Mouse (Mus musculus) right cerebral cortex, postnatal 14 days (tissue): Measurements from ENCODE around the gene Ndufs4.

Source experiments
- DNase-seq: peaks from one replicate; pipeline ENCODE4 v3.0.0; 2022

The Ndufs4 gene

DNA sequence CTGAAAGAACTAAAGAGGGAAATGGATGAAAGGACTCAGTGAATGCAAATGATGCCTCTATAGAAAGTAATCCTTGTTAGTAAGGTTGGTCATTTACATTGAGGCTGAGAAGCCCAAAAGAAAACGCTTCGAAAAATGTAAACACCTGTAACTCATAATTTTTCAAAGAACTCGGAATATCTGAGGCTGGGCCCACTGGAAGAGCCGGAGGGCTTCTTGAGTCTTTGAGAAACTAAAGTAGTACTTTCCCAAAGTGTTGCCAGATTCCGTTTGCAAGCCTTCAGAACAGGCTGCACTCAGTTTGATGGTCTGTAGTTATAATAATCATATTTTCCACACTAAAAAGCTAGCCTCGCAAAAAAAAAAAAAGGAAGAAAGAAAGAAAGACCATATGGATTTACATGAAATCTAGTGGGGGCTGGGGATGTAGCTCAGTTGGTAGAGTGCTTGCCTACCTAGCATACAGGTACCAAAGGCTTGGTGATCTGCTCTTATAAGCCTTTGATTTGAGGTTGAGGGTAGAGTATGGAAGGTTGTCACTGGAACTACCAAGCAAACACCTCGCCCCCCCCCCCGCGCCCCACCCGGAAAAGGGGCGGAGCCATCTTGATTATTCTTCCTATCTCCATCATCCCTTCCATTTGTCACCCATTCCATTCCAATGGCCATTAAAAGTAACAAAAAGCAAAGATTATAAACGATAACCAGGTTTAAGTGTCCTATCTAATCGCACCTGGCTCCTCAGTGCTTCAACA lies at the start of gene Ndufs4:
TSS of gene Ndufs4 (minus strand) at position 48 of the 755 bp plus-strand sequence.
- no peak for DNase-seq

DNA sequence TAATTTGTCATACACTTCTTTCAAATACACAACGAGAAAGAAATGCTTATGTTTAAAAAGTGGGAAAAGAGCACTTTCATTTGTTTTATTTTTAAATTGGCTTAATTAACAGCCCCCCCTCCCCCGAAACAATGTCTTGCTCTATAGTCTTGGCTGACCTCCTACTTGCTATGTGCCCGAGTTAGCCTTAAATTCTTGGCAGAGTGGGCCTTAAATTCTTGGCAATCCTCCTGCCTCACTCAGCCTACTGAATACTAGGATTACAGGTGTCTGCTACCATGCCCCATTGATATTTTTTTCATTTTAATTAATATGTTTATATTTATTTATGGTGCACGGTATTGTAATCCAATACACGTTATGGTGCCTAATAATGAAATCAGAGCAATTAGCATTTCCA lies 44.4 kb upstream of the Ndufs4 start:
- no peak for DNase-seq

DNA sequence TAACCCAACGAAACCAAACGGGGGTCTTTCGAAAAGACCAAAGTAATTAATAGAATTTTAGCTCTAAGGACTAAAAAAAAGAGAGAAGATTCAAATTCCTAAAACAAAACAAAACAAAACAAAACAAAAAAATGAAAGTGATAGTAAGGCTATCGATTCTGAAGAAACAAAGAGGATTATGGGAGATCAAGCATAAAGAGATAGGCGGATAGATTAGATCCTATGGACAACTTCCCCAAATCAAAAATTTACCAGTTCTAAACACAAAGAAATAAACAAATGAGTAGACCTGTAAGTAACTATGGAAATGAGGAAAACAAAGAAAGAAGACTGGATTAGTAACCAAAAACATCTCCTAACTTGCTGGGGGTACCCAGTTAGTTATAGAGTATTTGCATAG lies 37.2 kb upstream of the Ndufs4 start:
- no peak for DNase-seq

DNA sequence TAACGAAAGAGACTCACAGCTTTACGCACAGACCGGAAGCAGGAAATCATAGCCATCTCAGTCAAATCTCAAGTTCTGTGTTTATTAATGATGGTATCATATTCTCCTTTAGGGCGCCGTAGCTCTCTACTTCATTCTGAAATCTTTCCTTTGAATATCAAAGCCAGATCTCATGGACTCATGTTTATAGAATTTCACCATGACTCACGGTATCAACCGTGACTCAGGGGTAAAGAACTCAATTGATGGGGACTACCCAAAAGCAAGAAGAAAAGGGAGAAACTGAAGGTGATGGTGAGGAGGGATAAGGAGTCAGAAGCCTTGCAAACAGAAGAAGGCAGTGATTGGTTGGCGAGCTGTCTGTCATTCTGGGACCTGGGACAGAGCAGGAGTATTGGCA lies 32.2 kb upstream of the Ndufs4 start:
- no peak for DNase-seq

DNA sequence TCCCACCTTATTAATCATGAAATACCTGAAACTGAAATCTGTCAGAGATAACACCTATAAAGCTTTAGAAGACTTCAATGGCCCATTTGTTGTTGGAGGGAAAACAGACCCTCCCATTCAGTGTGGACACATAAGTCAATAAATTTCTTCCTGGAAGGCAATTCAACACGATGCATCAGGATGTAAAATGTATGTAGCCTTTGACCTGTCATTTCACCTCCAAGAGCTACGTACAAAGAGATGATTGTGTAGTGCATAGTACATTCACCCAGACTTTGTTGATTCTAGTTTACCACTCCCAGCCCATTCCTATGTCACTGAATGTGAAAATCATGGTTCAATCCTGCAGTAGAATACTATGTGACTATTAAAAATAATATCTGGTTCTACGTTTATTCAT lies 31.3 kb upstream of the Ndufs4 start:
- no peak for DNase-seq

DNA sequence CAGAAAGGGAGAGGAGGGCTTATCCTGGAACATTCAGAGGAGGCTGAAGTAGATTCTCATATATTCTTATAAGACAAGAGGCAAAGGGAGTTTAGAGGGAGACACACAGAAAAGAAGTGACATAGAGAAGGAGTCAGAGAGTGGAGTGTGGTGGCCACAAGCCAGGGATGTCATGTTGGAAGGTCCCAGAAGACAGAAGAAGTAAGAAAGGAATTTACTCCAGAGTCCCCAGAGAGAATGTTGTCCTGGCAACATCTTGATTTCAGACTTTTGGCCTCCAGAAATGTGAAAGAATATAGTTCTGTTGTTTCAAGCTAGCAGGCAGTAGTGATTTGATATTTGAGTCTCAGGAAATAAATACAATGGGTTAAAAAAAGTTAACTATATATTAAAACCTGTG lies 24.3 kb upstream of the Ndufs4 start:
- no peak for DNase-seq

DNA sequence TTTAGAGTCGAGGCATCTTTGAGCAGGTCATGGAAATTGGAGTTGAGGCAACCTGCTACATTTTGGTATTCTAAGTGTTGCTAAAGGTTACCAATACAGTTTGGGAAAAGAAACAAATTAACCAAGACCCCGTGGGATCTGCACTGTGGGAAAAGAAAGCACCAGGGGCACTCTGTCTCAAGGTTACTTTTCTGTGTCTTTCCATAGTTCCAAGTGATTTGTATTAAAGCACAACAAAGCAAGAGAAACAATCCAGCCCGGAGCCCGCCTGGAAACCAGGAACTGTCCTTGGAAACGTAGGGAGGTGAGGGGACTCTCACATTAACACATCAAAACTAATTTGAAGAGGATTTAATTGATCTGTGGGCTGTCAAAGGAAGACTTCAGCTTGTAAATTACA lies 18.8 kb upstream of the Ndufs4 start:
- DNase-seq = no peak

DNA sequence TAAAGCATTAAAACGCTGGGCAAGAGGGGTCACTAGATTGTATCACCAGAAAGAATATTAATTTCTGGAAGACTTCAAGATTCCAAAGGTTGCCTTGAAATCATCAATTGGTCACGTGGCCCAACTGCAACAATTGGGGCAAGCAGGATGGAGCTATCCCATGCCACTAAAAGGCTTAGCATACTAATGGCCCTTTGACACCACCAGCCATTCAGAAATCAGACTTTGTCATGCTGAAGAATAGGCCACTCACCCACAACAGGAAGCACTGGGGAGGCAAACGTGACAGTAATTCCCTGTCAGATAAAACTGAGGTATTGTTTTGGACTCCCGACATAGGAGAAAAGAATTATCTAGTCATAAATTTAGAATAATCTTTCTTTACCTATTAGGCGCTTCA lies 18.4 kb upstream of the Ndufs4 start:
- no peak for DNase-seq

DNA sequence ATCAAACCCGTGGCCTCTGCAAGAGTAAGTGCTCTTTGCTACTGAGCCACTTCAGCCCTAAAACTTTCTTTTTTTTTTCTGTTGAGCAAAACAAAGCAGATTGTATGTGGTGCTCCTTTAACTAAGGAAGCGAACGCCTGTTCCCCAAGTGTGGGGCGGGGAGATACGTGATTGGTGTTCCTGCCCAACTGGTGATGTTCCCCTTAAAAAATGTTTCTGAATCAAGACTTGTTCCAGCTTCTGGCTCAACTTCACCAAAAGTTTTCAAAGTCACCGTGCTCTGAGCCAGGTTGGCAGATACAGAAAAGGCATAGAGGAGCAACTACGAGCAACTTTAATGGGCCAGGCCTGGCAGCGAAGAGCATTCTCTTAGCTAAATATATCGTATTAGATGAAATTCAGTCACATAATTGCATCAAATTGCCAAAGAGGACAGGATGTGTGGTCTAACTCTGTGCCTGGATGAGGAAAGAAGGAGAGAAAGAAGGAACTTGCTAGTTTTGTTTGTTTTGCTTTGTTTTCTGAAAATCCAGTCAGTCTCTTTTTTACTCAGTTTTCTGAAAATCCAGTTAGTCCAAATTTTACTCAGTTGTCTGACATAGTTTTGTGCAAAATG lies 17.1 kb upstream of the Ndufs4 start:
- no peak for DNase-seq

DNA sequence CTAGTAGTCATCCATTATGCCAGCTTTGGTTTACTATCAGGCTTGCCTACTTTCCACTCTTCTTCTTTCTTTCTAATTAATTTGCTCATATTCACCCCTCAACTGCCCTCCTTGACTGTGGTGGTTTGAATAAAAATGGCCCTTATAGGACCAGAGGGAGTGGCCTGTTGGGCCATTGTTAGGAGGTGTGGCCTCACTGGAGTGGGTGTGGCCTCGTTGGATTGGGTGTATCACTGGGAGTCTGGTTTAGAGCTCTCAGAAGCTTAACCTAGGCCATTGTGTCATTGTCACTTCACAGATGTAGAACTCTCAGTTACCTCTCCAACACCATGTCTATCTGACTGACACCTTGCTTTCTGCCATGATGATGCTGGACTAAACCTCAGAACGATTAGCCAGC lies 10.8 kb upstream of the Ndufs4 start:
- DNase-seq = no peak

DNA sequence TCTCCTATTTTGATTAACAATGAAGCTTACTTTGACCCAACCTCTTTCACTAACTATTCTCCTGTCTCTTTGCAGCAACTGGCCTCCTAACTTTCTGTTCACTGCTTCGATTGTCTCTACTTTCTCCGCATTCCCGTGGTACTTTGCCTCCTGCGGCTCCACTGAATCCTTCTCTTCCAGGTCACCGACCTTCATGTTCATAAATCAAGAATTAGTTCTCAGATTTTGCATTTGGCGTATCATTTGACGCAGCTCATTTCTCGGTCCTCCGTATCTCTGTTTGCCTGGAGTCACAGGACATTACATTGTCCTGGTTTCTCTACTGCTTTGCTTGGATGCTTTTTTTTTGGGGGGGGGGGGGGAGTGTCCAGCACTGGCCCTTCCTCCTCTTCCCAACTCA lies 9.2 kb upstream of the Ndufs4 start:
- DNase-seq = no peak

DNA sequence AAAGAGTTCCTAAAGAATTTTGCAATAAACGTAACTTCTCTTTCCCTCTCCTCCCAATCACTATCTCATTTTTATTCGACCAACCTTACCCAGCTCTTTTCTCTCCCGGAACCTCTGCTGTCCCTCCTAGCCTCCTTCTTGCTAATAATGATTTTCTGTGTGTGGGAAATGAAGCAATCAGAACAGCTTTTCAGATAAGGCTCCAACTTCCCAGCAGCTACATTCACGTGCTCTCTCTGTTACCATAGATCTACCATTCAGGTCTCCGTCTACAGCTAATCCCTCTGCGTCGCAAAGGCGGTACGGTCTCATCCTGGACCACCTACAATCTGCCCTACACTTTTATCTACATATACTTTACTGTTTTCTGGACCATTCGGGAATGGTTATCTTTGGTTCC lies 8.8 kb upstream of the Ndufs4 start:
- DNase-seq = no peak

DNA sequence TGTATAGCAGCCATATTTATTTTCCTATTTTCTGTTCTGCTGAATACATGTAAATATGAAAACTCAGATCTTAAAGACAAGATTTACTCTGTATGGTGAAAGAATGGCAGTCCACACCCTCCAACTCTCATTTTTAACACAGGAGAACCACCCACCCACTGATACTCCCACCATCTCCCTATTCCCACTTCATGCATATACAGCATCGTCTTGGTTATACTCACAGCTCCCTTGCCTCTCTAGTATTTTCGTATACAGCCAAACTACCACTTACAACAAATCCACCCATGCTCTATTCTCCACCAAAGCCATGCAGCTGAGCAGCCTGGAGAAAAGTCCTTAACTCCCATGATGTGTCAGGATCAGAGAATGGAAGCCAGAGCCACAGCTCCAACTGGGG lies 6.7 kb upstream of the Ndufs4 start:
- DNase-seq = no peak

DNA sequence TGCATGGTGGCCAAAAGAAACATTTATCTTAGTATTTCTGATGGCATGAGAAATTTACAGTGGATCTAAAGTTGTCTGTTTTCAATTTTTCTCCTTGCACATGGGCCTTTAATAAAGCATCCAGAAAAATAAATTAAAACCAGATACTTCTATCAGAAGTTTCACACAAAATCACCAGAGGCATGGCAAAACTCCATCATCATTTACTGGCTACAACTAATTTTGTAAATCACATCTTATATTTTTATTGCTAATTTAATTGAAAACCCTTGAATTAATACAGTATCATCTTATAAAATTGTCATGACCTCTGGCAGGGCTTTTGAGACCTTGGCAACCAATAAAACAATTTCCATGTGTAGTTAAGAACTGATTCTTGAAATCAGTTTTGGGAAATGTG lies 4.4 kb upstream of the Ndufs4 start:
- no peak for DNase-seq

DNA sequence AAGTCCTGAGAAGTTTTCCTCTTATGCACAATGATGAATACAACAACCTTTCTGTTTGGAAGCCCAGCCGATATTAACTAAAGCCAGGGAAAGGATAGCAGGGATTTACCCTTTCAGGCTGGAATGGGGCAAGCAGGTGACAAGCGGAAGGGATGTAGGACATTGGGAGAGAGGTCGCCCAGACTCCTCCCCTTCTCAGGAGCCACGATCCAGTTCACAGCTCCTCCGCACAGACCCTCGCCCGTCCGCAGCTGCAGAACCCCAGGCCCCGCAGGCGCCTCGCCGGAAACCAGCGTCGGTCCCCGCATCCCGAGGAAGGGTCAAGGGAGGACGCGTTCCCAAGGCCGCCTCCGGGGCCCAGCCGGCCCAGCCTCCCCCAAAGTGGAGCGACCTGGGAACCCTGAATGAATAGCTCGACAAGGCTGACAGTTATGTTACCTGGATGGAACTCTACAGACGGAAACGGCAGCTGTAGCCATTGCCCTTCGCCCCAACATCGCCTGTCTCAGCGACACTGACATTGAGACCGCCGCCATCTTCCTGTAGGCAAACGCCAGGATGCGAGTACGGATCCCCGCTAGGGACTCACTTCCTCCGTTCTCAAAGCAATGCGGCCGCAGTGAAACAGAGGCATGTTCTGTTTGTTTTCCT lies 412 bp downstream of the Ndufs4 start:
- peak; percentile 98 for DNase-seq

DNA sequence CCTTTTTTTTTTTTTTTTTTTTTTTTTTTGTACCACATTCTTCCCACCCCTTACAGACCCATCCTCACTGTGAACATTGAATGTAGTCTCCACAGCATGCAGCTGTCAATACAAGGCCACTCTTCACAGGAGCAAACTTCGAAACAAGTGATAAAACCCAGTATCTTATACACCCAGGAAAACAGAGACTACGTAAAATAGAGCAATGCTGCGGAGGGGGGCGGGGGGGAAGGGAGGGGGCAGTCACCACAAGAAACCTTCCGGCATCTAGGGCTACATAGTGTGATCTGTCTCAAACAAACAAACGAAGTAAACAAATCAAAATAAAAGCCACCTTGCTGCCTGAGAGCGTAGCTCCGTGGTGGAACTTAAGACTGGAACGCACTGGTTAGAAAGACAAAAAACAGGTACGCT lies 977 bp downstream of the Ndufs4 start:
- DNase-seq = no peak

DNA sequence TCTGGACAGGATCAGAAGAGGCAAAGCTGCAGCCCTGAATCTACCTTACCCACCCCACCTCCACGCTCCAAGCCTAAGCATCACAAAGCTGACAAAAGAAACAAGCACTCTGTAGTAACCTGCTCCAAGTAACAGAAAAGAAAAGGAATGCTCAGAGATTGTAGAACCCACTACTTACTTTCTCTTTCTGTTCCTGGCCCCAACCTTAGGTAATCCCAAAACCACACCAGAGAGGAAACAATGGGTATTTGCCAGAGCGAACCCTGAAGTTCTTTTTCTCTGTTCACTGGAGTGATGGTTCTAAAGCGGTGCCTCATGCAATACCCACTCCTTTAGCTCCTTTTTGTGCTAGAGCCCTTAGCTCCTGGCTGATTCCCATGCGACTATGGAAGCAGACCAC lies 11.5 kb downstream of the Ndufs4 start:
- no peak for DNase-seq

DNA sequence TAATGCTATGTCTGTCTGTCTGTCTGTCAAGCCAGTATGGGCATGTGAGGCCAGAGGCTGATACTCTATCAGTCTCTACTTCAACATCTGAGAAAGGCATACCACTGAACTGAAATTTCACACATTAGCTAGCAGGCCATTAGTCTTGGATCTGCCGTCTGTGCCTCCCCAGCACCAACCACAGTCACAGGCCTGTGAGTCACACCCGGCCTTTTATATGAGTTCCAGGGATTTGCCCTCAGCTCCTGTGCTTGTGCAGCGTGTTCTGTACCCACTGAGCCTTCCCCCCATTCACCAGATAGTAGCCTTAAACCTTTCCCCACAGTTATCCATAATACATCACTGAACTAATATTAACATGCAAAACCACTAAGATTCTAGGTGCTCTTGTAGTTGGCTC lies 26.0 kb downstream of the Ndufs4 start:
- DNase-seq = no peak

DNA sequence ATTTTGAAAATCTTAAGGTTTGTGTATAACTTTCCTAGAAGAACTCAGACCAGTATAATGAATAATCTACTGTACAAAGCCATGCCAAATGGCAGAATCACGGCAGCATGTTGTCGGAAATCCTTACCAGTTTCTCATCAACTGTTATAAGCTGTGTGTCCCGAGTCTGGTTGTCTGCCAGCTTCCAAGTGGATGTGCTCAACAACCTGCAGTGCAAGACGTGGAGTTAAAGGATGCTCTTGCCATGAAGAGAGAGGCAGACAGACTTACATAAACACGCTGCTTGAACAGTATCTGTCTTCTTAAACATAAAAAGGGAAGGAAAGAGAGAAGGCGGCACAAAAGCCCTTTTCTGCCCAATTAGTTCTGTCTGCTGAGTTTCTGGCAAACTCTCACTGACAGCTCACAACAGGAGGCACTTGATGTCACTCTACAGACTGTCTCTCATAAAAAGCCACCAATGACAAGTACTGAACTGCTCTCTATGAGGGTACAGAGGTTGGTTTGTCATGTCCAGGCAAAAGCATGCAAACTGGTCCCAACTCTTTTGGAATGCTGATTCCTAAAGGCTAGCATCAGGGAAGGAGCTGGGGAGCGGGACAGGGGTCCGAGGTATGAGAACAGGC lies 36.6 kb downstream of the Ndufs4 start:
- no peak for DNase-seq

DNA sequence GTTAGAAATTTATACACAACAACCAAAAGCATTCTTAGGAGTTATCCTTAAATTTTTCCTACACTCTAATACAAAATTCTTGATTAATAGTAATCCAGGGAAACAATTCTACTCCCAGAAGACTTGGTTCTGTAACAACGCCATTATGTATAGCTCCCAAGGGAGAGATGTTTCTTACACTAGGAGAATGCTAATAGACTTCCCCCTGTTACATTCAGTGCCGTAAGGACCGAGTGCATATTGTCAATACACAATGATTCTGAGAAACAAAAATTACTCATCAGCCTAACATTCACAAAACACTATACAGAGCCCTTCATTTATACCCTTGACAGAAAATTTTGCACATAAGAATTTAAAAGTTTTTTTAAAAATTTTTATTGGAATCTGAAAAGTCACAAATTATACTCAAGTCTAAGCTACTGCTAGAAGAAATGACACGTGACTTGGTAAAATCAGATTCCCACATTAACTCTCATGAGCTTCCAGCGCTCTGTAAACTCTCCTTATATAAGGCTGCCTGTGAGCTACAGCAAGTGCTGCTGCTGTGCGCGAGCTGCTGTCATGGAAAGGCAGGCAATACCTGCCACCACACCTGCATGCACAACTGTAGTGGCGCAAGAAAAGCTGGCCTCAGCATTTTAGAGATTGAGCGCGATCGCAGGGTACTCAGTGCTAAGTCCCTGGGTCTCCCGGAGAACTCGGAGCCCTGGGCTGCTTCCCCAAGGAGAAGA lies 42.9 kb downstream of the Ndufs4 start:
- DNase-seq = no peak

DNA sequence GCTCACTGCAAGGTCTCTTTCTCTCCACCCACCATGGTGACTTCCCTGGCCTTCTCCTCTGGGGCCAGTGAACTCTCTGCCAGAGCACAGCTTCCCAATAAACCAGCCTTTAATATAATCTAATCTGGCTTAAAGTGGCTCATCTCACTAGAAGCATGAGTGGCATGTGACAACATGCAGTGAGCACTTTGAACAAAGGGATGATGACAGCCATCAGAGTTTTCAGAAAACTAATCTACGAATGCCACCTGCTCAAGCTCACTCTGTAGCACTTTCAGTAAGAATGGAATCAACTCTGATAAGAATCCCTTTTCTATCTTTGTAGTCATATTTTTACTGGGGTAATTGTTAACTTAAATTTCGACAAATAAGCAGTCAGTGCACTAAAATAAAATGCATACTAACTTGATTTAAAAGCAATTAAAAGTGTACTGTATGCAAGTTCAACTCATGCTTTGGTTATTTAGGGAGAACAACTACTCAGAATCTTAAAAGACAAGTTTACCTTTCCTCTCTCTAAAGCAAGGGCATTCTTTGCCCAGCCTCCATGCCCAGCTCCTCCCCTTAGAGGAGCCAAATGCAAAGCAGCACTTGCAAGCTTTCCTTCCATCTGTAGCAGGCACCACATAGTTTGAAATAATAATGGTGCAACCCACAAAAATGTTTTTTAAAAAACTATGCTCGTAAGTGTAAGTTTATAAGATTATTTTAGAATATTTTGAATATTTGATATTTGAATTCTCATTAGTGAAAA lies 43.7 kb downstream of the Ndufs4 start:
- no peak for DNase-seq

DNA sequence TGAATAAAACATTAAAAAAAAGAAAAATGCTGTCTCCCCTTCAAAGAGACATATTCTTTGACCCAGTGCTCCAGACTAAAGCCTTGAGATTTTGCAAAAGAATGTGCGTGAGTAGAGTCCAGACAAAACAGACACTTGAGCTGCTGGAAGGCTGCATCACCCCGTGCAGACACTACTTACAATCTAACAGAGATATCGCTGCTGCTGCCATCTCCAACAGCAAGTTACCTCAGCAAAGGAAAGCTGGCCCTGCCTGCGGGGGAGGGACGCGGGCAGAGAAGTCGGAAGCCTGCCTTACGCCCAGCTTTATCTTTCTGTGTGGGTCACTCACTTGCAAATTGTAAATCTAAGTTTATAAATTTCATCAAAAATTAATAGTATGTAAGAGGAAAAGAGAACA lies 45.1 kb downstream of the Ndufs4 start:
- no peak for DNase-seq
